Mouse (Mus musculus): ENCODE results near the gene Orm2.

The Orm2 gene

GRCm38 (mm10) chr4:63377483-63377882, 15.2 kb downstream of the Orm2 start:
- no peak for DNase-seq (ENCODE audit: low read depth, low spot score)

- no peak for DNase-seq (ENCODE audit: low read depth, low spot score)
Measured at GRCm38 (mm10) chr4:63382676-63383369, 20.6 kb downstream of the Orm2 start.

- DNase-seq (ENCODE audit: low read depth, low spot score): no peak
Measured at GRCm38 (mm10) chr4:63383474-63383873, 21.2 kb downstream of the Orm2 start.

DNA sequence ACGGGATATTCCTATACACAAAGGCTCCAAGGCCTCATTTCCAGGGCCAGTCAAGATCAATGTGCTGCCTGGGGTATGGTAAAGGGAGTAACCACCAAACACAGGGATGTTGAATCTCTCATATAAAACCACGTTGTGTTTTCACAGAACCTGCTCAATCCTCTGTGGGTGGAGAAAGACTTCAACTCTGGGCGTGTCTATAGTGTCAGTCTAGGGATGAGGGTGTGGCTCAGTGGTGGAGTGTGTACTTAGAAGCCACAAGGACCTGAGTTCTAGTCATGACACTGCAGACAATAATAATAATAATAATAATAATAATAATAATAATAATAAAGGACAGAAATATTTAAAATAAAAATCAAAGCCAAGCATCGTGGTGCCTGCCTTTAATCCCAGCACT, 22.0 kb downstream of the Orm2 start:
- DNase-seq (ENCODE audit: low read depth, low spot score): no peak

- no peak for DNase-seq (ENCODE audit: low read depth, low spot score)
Measured at GRCm38 (mm10) chr4:63385253-63385652, 23.0 kb downstream of the Orm2 start.

GRCm38 (mm10) chr4:63385784-63386183, 23.5 kb downstream of the Orm2 start:
- no peak for DNase-seq (ENCODE audit: low read depth, low spot score)

DNA sequence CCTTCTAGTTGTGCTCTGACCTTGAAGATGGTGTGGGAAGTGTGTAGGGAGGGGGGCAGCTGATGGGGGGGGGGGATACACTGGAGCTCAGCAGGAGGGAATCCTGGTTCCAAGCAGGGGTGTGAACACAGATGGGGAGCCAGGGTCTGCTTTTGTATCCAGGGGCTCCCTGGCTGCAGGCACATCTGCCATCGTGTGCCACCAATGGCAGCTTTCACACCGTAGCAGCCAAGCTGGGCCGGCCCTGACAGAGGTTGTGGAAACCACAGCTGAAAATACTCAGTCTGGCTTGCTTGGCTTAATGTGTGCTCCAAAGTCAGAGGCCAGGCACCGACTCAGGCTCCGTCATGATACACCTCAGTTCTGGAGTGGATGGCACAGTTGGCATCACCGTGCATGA, 25.8 kb downstream of the Orm2 start:
- no peak for DNase-seq (ENCODE audit: low read depth, low spot score)

DNA sequence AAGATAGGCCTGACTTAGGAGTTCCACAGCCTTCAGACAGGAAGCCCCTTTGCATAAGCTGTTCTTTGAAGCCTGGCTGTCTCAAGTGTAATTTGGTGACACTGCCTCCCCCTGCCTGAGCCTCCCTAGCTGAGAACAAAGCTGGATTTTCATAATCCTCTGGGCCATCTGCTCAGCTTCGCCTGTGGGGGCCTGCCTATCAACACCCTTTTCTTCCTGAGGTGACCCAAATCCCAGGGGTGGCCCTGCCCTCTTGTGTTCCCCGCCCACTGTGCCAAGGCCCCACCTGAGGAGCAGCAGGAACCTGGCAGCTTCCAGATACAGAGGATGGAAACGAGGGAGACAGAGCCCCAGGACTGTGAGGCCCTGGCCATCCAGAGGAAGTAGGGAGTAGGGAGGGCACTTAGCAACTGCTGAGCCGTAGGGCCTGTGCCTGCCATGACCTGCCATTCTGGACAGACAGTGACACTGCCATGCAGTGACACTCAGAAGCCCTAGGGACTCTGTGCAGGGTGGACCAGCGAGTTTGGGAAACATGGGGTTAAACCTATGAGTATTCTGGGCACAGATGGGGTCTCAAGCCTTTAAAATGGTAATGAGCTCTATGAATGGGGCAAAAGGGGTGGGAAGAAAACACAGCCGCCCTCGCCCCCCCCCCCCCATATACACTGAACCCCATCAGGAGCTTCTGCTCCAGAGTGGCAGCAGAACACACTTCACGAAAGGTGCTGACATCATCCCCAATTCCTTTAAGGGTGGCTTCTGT, 27.1 kb downstream of the Orm2 start:
- DNase-seq (ENCODE audit: low read depth, low spot score): no peak

- DNase-seq (ENCODE audit: low read depth, low spot score): no peak
Measured at GRCm38 (mm10) chr4:63389887-63390528, 27.8 kb downstream of the Orm2 start.

- no peak for DNase-seq (ENCODE audit: low read depth, low spot score)
Measured at GRCm38 (mm10) chr4:63391322-63391721, 29.1 kb downstream of the Orm2 start.

DNA sequence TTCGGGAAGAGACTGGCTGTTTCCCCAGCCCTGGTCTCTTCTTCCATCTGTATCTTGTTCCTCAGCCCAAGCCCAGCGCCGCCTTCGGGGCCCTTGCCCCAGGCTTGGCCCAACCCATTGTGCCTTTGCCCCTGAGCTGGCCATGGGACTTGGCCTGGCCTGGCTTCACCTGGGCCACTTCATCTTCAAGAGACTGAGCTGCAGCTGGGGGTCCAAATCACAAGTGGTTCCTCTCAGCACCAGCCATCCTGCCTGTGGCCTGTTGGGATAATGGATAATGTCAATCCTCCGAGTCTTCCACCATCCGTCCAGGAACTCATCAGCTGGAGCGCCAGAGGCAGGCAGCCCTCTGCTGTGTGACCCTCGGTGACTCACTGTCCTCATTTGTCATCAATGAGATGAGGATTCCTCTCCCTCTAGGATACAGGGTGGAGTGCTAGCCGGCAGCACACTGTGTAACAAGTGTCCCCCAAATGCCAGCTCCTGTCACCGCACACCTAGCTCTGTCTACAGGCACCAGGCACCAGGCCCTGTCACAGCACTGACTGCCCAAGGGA, 35.8 kb downstream of the Orm2 start:
- DNase-seq (ENCODE audit: low read depth, low spot score): no peak

DNA sequence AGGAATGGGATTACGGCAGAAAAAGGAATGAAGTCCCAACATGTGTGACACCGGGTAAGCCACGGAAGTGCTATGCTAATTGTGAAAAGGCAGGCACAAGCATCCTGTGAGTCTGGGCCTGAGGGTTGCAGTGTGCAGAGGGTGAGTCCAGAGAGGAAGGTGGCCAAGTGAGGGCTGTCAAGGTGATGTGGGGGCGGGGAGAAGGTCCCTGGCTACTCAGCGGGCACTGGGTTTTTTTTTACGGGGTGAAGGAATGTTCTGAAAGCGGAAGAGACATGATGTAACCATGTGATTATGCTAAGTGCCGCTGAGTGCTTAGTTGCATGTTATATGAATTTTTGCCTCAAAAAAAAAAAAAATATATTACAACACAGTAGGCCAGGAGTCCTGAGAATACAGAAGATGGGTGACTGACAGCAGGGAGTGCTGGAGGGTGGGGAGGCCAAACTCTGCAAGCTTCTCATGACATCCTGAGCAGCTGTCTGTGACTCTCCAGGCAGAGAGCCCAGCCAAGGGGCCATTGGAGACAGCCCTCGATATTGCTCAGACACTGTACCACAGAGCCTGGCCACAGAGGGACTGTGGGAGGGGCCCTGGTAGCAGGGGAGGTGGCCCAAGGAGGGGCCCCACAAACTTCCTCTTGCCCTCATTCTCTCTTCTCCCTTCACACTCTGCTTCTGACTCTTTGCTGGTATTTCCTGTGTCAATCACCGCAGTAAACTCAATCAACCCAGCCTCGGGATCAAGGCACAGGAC, 36.8 kb downstream of the Orm2 start:
- DNase-seq (ENCODE audit: low read depth, low spot score): no peak

DNA sequence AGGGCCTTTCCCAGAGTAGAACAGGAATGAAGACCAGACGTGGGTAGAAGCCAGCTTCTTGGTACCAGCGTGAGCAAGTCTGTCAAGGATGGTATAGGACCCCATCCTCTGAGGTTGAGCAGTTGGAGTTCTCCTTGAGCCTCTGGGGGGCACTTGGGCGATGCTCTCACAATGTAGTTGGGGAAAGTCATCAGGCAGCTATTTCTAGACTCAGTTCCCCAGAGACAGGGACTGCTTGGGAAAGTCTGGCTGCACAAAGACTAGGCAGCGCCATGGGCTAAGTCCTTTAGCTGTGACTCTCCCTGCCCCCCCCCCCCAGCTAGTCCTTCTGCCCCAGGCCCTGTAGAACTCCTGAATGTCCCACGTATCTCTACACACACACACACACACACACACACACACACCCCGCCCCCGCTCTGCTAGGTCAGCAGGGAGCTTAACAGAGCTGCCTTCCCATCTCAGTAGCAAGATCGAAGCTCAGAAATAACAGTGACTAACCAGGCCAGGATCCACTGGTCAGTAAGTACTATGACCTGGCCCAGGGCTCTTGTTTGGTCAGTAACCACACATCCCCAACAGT, 37.5 kb downstream of the Orm2 start:
- no peak for DNase-seq (ENCODE audit: low read depth, low spot score)

DNA sequence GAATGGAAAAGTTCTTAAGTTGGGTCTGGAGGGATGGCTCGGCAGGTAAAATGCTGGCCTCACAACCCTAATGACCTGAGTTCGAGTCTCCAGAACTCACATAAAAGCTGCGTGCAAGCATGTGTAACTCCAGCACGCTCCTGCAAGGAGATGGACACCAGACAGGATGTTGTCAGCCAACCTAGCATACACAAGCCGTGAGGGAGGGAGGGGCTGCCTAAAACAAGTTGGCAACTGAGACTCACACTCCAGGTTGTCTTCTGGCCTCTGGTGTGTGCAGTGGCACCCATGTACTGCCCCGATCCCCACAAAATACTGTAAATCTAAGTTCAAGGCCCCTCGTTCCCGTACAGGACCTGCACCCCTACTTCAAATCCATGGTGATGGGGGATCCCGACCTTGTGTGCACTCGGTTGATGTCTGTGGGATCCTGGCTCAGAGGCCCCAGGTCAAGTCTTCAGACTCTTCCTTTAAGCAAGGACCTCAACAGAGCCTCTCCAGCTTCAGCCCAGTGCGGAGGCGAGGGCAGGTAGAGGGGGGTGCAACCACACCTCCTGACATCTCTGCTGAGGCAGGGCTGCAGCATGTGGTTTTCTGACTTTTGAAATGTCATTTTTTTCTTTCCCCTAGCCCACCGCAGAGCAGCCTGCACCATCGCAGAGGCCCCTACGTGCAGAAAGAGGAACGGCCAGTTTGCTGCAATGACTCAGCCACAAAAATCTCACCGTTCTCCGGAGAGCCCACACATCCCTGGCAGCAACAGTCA, 38.5 kb downstream of the Orm2 start:
- no peak for DNase-seq (ENCODE audit: low read depth, low spot score)

- no peak for DNase-seq (ENCODE audit: low read depth, low spot score)
Measured at GRCm38 (mm10) chr4:63401620-63402019, 39.4 kb downstream of the Orm2 start.

GRCm38 (mm10) chr4:63402056-63402455, 39.8 kb downstream of the Orm2 start:
- no peak for DNase-seq (ENCODE audit: low read depth, low spot score)

DNA sequence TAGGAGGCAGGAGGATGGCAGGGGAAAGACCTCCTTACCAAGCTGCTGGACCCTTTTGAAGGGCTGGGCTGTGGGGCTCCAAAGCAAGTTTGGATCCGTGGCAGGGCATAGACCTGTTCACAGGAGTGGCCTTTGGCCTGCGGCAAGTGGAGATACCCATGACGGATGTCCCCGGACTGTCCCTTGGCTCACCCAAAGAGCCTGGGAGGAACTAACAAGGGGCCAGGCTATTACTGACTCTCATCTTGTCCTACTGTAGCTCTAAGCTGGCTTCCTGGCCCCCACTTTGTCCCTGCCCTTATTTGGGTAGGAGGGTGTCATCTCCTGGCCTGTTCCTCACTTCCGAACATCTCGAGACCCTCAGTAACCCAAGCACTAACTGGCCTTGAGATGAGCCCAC, 40.3 kb downstream of the Orm2 start:
- no peak for DNase-seq (ENCODE audit: low read depth, low spot score)

DNA sequence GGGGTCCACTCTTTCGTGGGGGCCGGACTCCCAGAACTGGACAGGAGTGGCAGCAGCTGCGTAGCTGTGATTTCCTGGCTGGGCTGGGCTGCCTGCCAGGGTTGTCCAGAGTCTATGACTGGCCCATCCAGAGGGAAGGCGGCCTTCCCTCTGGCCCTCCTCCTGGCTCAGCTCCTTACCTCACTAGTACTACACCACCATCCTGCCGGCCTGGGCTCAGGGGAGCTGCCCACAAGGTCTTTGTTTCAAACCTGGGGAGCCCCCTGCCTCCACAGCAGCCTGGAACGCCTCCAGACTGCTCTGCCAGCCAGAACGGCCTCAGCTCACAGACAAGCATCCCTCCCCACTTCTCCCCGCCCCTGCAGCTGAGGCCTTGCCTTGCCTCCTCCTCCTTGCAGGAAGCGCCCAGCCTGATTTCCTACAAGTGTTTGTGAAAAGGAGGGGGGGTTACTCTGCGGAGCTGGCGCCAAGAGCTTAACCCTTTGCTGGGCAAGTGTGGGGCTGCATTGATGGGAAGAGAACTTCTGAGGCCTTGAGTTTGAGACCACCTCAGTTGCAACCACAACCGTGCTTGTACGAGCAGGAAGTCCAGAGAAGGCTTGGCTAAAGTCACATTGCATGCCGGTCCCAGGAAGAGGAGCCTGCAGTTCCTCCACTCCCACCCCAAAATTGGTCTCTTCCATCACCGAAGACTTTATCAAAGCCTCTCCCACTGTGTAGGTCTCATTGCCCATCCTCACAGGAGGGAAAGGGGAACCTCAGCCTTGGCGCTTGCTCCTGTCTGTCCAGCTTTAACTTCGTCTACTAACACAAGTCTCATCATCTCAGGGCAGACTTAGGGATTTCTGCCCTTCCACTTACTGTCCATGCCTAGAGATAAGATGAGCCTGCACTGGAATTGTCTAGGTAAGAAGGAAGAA, 41.1 kb downstream of the Orm2 start, which contains the start of gene Akna:
Akna (minus strand) TSS at position 315 of the 920 bp plus-strand sequence.
- DNase-seq (ENCODE audit: low read depth, low spot score): no peak

GRCm38 (mm10) chr4:63404205-63404604, 42.0 kb downstream of the Orm2 start:
- DNase-seq (ENCODE audit: low read depth, low spot score): no peak
